Mouse (Mus musculus) right cerebral cortex, postnatal 14 days (tissue): Measurements from ENCODE around the gene Npy1r.

ENCODE experiments used
- DNase-seq: peaks from one replicate; pipeline ENCODE4 v3.0.0; 2022

Npy1r gene

GRCm38 (mm10) chr8:66696970-66697843 is at the start of gene Npy1r:
TSS of gene Npy1r (plus strand) at chr8:66697192.
- DNase-seq = peak; percentile 33

GRCm38 (mm10) chr8:66681261-66681660 is 15.7 kb upstream of the Npy1r start:
- DNase-seq = no peak

DNA sequence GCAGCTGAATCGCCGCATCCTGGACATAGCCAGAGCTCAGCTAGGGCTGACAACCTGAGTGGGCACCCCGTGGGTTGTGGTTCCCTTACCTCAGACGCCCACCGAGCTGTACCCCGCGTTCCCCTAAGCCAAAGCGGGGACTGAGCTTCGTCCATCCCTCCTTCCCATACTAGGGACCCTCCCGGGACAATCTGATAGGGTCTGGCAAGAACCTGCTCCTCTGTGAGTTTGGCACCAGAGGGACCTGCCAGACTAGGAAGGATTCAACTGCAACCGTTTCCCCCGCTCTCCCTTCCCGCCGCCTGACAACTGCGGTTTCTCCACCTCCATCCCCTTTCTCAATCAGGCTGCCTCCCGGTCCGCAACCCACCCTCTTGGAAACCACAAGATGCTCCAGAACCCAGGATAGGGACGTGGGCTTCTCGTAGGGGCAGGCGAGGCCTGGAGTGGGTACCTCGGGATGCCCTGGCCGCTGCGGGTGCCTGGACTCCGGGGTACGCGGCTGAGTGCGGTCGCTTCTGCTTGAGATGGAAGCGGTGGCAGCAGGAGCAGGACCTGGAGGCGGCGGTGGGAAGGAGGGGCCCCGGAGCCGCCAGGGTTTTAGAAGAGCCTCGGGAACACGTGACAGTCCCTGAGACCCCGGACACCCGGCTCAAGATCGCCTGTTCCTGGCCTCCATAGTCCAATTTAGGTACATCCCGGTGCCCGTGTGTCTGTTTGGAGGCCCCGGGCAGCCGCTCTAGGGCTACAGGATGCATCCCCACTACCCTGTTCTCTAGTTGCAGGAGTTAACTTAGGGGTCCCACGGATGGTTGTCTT is 9.3 kb upstream of the Npy1r start, which contains the start of gene Npy5r:
Gene Npy5r (minus strand): TSS at position 618 of the 819 bp plus-strand sequence.
- peak; percentile 42 for DNase-seq

DNA sequence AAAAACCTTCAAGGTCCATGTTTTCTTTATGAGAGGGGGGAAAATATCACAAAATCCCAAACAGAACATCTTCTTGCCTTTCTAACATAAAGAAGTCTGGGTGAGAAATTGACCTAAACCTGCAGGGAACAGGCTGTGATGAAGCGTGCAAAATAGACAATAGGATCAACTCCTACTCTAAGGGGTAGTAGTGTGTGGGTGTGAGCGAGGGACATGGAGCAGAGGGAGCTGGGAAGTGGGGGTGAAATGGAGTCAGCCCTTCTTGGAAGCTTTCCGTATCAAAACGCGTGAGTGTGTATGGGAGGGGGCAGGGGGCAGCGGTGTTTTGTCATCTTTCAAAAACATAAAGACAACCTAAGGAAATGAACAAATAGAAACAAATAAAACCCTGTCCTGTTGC is 8.6 kb upstream of the Npy1r start:
- DNase-seq = no peak

DNA sequence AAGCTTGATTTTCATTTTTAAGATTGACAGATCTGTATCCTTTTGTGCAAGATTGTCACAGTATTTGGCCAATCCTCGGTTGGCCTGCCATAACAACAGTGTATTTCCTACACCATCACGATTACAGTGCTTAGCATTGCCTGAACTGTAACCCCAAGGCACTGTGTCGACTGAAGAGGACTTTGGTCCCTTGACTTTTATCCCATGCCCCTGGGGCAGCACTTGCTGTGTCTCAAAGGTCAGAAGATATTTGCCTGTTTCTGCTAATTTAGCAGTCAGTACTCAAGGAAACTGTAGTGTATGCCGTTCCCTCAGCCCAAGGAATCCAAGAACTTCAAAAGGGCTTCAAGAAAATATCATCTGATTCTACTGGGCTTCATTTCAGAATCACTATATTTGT is 8.2 kb upstream of the Npy1r start:
- no peak for DNase-seq

- DNase-seq = no peak
These were observed 6.6 kb upstream of the Npy1r start for GRCm38 (mm10) chr8:66690402-66690801.

DNA sequence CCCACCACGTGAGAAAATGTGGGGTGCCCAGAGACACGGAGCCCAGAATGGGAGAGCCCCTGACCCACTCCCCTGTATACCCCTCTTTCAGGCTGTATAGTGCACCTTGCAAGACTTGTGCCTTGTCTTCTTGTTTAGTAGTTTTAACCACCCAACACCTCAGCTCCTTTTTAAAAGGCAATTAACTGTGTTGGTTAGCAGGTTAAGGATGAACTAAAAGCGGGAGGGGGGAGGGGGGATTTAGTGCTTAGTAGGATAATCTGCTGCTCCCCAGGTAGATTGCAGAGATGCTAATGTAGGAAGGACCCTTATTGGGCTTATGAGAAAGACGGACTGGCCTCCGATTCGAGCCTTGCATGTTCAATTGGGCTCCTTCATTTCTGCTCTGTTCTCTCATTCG is 1.0 kb downstream of the Npy1r start:
- DNase-seq = no peak

DNA sequence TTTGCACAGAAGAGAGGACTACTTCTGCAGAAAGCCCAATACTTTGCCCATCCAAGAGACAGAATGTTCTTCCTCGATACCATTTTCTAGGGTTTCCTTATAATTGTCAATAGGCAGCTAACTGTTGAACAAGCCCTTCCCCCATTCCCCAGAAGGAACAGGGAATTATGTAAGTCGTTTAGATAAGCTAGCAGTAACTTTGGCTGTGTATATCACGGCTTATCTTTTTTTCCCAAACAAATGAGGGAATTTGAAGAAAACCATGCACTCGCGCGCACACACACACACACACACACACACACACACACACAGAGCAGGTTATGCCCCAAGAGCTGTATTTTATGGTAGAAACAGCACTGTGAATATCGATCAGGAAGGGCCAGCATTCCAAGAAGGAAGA is 1.8 kb downstream of the Npy1r start:
- DNase-seq = no peak

DNA sequence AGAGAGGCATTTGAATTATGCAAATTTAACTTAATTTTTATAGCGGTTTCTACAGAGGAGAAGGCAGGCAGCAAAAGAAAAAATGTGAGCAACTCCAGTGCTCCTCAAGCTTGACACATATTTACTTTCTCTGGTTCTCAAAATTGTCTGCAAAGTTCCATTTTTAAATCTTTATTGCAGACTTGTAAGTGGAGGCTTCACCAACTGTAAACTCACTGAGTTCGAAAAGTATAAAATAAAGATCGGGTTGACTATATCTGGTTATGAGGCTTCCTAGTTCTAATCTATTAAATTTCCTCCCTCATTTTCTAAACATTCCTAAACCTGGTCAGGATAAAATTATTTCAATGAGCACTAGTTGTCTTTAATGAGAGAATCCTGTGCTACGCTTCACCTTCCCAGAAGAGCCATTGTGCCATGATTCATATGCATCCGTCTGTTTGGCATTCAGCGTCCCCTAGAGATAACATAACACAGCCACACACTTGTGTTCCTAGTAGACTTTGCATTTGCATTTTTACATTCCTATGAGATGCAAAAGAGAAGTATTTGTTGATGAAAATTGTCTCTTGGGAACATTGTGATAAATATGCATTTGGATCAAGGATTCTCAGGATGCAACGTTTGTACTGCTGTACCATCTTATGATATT is 17.5 kb downstream of the Npy1r start:
- no peak for DNase-seq

GRCm38 (mm10) chr8:66722835-66723234 is 25.8 kb downstream of the Npy1r start:
- no peak for DNase-seq

DNA sequence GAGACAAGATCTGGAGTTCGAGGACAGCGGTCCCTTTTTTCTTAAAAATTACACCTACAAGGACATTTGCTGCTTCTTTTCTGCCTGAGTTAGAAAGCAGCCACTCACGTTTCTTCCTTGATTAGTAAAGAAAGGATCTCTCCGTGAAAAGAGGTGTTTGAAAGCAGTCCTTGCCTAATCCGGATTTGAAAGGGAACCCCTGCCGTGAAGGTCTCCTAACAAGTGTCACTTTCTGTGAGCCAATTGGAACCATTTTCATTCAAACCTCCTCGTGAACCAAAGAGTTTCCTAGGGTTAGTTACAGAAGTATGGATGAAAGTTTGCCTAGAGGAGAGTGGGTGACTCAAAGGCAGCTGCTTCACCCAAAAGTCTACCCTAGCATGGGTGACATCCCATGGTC is 32.5 kb downstream of the Npy1r start:
- no peak for DNase-seq

DNA sequence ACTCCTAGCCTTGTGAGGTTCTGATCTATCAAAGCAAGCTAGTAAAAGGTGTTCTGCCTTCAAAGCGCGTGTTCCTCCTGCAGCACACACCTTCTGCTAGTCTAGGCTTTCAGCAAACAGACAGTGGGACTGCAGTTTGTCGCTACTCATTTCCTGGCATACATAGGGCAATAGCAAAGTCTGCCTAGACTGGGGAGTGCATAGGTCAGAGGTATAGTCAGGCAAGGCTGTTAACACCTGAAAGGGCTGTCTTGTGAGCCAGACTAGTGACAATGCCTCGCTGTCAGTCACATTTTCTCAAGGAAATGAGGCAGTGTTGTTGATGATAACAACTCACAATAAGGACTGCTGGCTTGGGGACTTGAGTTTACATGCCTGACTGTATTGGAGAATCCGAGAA is 35.0 kb downstream of the Npy1r start:
- DNase-seq = no peak

- no peak for DNase-seq
These were observed 45.4 kb downstream of the Npy1r start for GRCm38 (mm10) chr8:66742359-66742758.

- DNase-seq = no peak
These were observed 48.6 kb downstream of the Npy1r start for GRCm38 (mm10) chr8:66745612-66746011.

DNA sequence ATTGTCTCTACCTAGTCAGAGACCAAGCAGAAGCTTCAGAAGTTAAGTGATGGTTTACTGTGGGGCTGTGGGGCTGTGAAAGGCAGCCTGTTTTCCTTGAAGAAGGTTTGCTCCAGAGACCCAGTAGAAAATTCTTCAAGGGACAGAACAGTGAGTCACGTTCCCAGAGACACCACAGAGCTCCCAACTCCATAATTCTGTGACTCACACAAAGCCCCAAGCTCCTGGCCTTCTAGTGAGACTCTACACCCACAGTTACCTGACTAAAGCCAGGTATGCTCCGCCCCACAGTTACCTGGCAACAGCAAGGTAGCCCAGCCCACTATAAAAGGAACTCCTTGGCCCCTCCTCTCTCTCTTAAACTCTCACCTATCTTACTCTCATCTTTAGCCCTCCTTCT is 54.6 kb downstream of the Npy1r start:
- no peak for DNase-seq

DNA sequence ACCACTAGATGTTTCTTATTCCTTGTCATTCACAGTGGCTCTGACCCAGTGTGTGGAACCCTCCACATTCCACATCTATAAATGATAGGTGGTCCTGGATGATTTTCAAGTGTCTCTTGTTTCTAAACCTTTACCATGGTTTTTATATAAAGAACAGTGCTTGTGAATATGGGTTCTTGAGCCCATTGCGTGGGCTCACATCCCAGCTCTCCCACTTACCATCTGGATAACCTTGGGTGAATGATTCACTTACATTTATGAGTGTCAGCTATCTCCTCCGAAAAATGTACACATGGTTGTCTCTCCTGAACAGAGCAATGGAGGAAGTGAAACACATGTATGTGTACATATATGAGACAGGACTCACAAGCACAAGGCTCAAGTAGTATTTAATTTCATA is 59.2 kb downstream of the Npy1r start:
- DNase-seq = no peak
